Comparison of ENCODE assay signal across 16 mouse cellular contexts in genomic region chrX:99397344-99397743, GRCm38 (mm10).
DNase-seq lines count a peak whose midpoint lies in the region; ATAC-seq and TF ChIP-seq lines count a peak whose summit lies in the region.
"Had no signal": no experiment of that assay in that cellular context is flagged by ENCODE, and none has a peak within 500 bp of the region (broad histone marks: within the 10 kb centered on the region; RNA-seq: fewer than 3 reads in every experiment).

No protein-coding gene starts in this region.

- no peak overlapping the region for H3K4me2 ChIP-seq in heart, embryonic 13.5 days
- H3K4me2 ChIP-seq in lung, postnatal 0 days (replicated peaks; ENCODE audit: low read depth, low read length): no peak overlapping the region
- H3K4me2 ChIP-seq in intestine, embryonic 14.5 days (ENCODE audit: low read length): no peak overlapping the region
- H3K4me2 ChIP-seq in stomach, embryonic 15.5 days: no peak overlapping the region
- H3K4me2 ChIP-seq: liver, embryonic 12.5 days; neural tube, embryonic 13.5 days had no signal

- TF ChIP-seq CTCF in lung, postnatal 0 days (IDR thresholded peaks at IDR 0.05): no peak

- H3K4me1 ChIP-seq in heart, embryonic 13.5 days: peaks cover 10% of the 10 kb centered on the region
- H3K4me1 ChIP-seq in lung, postnatal 0 days (ENCODE audit: insufficient read depth, low read depth, low read length): no peaks in the 10 kb centered on the region
- H3K4me1 ChIP-seq in intestine, embryonic 14.5 days (replicated peaks; ENCODE audit: control insufficient read depth, insufficient read depth, low read length): 0 out of 2 replicates have a peak, but pooled peaks cover 7% of the 10 kb centered on the region
- 0 out of 2 replicates have a peak, but pooled peaks cover 4% of the 10 kb centered on the region for H3K4me1 ChIP-seq in stomach, embryonic 15.5 days
- H3K4me1 ChIP-seq: liver, embryonic 12.5 days; neural tube, embryonic 13.5 days had no signal

- peak overlapping the region; percentile 50; the same call in 1 of the 2 replicates for H3K9ac ChIP-seq in heart, embryonic 13.5 days
- H3K9ac ChIP-seq in lung, postnatal 0 days (replicated peaks; ENCODE audit: low read depth): no peak overlapping the region
- no peak overlapping the region for H3K9ac ChIP-seq in intestine, embryonic 14.5 days (ENCODE audit: low read length)
- H3K9ac ChIP-seq in stomach, embryonic 15.5 days: no peak overlapping the region
- H3K9ac ChIP-seq: liver, embryonic 12.5 days; neural tube, embryonic 13.5 days had no signal

- no peak; the same call in 1 of the 2 replicates for ATAC-seq in heart, embryonic 13.5 days (ENCODE audit: extremely low read depth, insufficient number of reproducible peaks, low FRiP score, low TSS enrichment)
- no peak for ATAC-seq in lung, postnatal 0 days
- no peak for ATAC-seq in intestine, embryonic 14.5 days (replicated peaks; ENCODE audit: low FRiP score, low TSS enrichment, low read depth)
- ATAC-seq in stomach, embryonic 15.5 days (ENCODE audit: insufficient read depth, low FRiP score, low read depth): peak; percentile 63; the same call in 1 of the 2 replicates
- ATAC-seq: inflammation-experienced regulatory T-cells, adult 6 months; liver, embryonic 12.5 days had no signal

- H3K4me3 ChIP-seq in heart, embryonic 13.5 days: no peak overlapping the region
- no peak overlapping the region for H3K4me3 ChIP-seq in lung, postnatal 0 days (ENCODE audit: low read depth, low read length)
- H3K4me3 ChIP-seq in intestine, embryonic 14.5 days (ENCODE audit: low read depth, low read length): no peak overlapping the region
- no peak overlapping the region for H3K4me3 ChIP-seq in stomach, embryonic 15.5 days (replicated peaks)
- H3K4me3 ChIP-seq: liver, embryonic 12.5 days; neural tube, embryonic 13.5 days had no signal

- 28% methylated on average over 8 of the region's 8 CpGs for WGBS in heart, embryonic 13.5 days
- WGBS in lung, postnatal 0 days: 30% methylated on average over 8 of the region's 8 CpGs
- 25% methylated on average over 8 of the region's 8 CpGs for WGBS in intestine, embryonic 14.5 days
- 41% methylated on average over 8 of the region's 8 CpGs for whole genome bisulfite sequencing in stomach, embryonic 15.5 days

- peak overlapping the region; percentile 36; the same call in 1 of the 2 replicates for H3K27ac ChIP-seq in heart, embryonic 13.5 days (replicated peaks)
- H3K27ac ChIP-seq in lung, postnatal 0 days (ENCODE audit: low read length): no peak overlapping the region
- peak overlapping the region; percentile 59; the same call in 1 of the 2 replicates for H3K27ac ChIP-seq in intestine, embryonic 14.5 days (ENCODE audit: low read depth)
- peak overlapping the region; percentile 23; the same call in 1 of the 2 replicates for H3K27ac ChIP-seq in stomach, embryonic 15.5 days
- H3K27ac ChIP-seq: liver, embryonic 12.5 days; neural tube, embryonic 13.5 days had no signal

- H3K9me3 ChIP-seq in heart, embryonic 13.5 days: no peaks in the 10 kb centered on the region
- no peaks in the 10 kb centered on the region for H3K9me3 ChIP-seq in lung, postnatal 0 days (ENCODE audit: low read length)
- no peaks in the 10 kb centered on the region for H3K9me3 ChIP-seq in intestine, embryonic 14.5 days (ENCODE audit: control insufficient read depth, low read length)
- no peaks in the 10 kb centered on the region for H3K9me3 ChIP-seq in stomach, embryonic 15.5 days
- H3K9me3 ChIP-seq: G1E; liver, embryonic 12.5 days; neural tube, embryonic 13.5 days had no signal

- DNase-seq in heart, adult 8-10 months (ENCODE audit: low spot score): no peak
- DNase-seq in lung, postnatal 0 days (ENCODE audit: low spot score): peak; percentile 13
- no peak for DNase-seq in lung, postnatal 25 days (ENCODE audit: low spot score)
- DNase-seq in intestine, embryonic 14.5 days (ENCODE audit: low spot score): peak; percentile 54
- no peak for DNase-seq in thymus, postnatal 25 days
- DNase-seq in left cerebral cortex, adult 9 months (ENCODE audit: low spot score in 2 of 2): no peak
- DNase-seq: cerebellum, adult 11 months; cerebellum, postnatal 36 days; retina, postnatal 1 day; spleen, adult 18-20 months had no signal

- no peak for TF ChIP-seq EP300 in lung, postnatal 0 days (IDR thresholded peaks at IDR 0.05)

- no peaks in the 10 kb centered on the region for H3K36me3 ChIP-seq in heart, embryonic 13.5 days
- H3K36me3 ChIP-seq in lung, postnatal 0 days (ENCODE audit: insufficient read depth, low read length): no peaks in the 10 kb centered on the region
- no peaks in the 10 kb centered on the region for H3K36me3 ChIP-seq in intestine, embryonic 14.5 days (ENCODE audit: control insufficient read depth, insufficient read depth, low read length)
- no peaks in the 10 kb centered on the region for H3K36me3 ChIP-seq in stomach, embryonic 15.5 days
- H3K36me3 ChIP-seq: G1E; liver, embryonic 12.5 days; neural tube, embryonic 13.5 days had no signal

- H3K27me3 ChIP-seq in heart, embryonic 13.5 days (replicated peaks): peaks cover 73% of the 10 kb centered on the region
- no peaks in the 10 kb centered on the region for H3K27me3 ChIP-seq in lung, postnatal 0 days (replicated peaks; ENCODE audit: insufficient read depth, low read length)
- no peaks in the 10 kb centered on the region for H3K27me3 ChIP-seq in intestine, embryonic 14.5 days (replicated peaks; ENCODE audit: control insufficient read depth, insufficient read depth, low read length)
- H3K27me3 ChIP-seq in stomach, embryonic 15.5 days (replicated peaks): peaks cover 3% of the 10 kb centered on the region; the same call in 1 of the 2 replicates

Comparison
In these comparisons a context has a peak if more than half of its experiments do, and no peak if none do; other contexts are left out.
1. DNase-seq: peak in lung, postnatal 0 days (single experiment) and intestine, embryonic 14.5 days (single experiment); none in heart, adult 8-10 months (single experiment), lung, postnatal 25 days (single experiment), thymus, postnatal 25 days (single experiment) and left cerebral cortex, adult 9 months (0 of 2).